Mouse (Mus musculus): ENCODE measurements around the gene Sox11. TPM values are rescaled to one million over a fixed set of nuclear protein-coding genes. Genes with fewer than 3 reads are reported as not detected.

Sox11 gene
- polyA plus RNA-seq, 1 experiment: 5.4 TPM

DNA sequence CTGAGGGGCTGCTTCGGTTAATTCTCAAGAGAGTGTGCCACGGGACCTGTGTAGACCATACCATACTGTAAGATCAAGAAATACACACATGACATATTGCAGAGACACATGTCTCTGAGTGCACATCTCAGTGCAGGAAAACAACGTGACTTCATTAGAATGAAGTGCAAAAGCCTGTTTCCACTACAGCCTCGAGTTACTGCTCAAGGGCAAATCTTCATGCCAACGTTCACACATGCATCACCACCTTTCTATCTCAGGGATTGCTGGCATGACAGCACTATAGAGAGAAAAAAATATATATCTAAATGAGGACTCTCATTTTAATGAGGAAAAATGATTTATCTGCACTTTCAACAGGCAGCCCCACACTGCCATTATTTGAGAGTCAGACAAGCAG is 14.2 kb upstream of the Sox11 start:
- 83% methylated on average over 5 of the region's 5 CpGs for WGBS
- Histone ChIP-seq H3K4me1 (ENCODE audit: control insufficient read depth, insufficient read depth, low read length) (no peaks in the 10 kb centered on the region), H3K4me3 (replicated peaks; ENCODE audit: extremely low read depth, low read depth, low read length) (no peak overlapping the region)
- no peak for DNase-seq
- TF ChIP-seq CTCF (IDR thresholded peaks at IDR 0.05; ENCODE audit: insufficient read depth, low read length): no peak
- no peak for TF ChIP-seq POLR2A (IDR thresholded peaks at IDR 0.05; ENCODE audit: borderline replicate concordance, extremely low read depth, low read depth, low read length)

DNA sequence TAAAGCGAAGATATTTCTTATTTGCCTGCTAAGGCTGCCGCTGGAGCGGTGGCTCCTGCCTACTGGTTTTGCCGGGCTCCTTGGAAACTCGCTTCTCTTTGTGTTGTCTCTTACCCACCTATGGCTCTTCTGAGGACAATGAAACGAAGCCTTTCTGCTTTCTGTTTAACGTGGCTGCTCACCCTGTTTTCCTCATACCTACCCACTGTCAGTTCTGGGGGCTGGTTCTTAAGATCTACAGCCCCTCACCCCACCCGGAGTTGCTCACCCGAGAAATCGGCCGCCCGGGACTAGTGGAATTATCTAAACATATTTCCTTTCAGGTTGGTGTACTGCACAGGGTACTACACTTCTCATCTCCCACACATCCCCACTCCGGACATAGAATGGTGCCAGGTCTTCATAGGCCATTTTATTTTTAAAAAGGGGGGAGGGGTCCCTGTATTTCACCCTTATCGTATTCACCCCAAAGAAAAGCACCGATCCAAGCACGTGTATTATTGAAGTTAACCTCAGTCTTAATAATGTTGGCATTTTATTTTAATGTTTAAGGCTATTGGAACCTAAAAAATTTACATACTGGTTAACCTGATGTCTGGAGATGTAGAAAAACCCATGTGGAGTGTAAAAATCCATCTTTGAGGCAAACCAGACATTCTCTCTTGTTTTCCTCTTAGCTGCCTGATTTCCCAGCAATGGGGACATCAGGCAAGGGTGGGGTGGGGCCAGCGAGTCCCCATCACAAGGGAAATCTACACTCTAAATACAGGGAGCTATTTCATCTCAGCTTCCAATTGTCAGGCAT is 1.4 kb upstream of the Sox11 start:
- H3K4me1 ChIP-seq (ENCODE audit: control insufficient read depth, insufficient read depth, low read length): peaks cover 3% of the 10 kb centered on the region
- 30% methylated on average over 17 of the region's 17 CpGs for WGBS
- H3K4me3 ChIP-seq (replicated peaks; ENCODE audit: extremely low read depth, low read depth, low read length): no peak overlapping the region
- no peak for DNase-seq
- no peak for TF ChIP-seq CTCF (IDR thresholded peaks at IDR 0.05; ENCODE audit: insufficient read depth, low read length)
- TF ChIP-seq POLR2A (IDR thresholded peaks at IDR 0.05; ENCODE audit: borderline replicate concordance, extremely low read depth, low read depth, low read length): no peak

DNA sequence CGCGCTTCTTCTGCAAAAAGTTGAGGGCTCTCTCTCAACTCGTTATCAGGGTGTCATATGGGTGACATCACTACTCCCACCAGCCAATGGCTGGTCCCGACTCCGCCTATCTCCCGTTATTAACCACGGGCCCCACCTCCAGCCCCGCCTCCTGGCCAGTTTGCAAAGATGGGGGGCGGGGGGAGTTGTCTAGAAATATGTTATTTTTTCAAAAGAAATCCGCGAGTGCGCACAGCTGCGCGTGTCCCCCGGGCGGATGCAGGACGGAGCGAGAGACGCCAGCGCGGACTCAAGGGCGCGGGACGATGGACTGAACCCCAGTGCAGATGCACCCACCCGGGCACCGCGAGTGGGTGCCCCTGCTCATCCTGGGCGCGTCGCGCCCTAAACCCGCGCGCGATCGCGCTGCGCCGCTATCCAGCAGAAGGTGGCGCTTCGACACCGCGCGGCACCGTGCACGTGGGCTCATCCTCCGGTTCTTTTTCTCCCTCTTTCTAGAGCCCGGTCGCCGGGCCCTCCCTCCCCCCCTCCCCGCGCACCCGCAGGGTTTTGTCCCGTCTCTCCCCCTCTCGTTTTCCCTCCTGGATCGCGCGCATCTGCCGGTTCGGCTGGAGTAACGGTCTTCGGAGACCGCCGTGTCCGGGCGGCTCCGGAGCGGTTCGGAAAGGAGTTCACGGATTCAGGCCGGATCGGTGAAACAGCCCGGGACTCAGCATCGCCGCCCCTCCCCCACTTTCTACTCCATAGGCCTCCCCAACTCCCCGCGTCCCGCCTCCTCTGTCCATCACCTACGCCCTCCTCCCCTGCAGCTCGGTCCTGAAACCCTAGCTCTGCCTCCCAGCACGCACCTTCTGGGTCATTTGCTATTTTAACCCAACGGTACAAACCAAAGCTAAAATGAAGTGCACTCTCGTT is 574 bp upstream of the Sox11 start:
- under 1% methylated on average over 83 of the region's 83 CpGs for WGBS
- DNase-seq: peak; percentile 57
- peaks cover 3% of the 10 kb centered on the region for H3K4me1 ChIP-seq (ENCODE audit: control insufficient read depth, insufficient read depth, low read length)
- peak overlapping the region; percentile 89 for H3K4me3 ChIP-seq (replicated peaks; ENCODE audit: extremely low read depth, low read depth, low read length)
- TF ChIP-seq POLR2A (IDR thresholded peaks at IDR 0.05; ENCODE audit: borderline replicate concordance, extremely low read depth, low read depth, low read length) (peak; percentile 69; the same call in 1 of the 2 replicates), CTCF (IDR thresholded peaks at IDR 0.05; ENCODE audit: insufficient read depth, low read length) (peak; percentile 36)

DNA sequence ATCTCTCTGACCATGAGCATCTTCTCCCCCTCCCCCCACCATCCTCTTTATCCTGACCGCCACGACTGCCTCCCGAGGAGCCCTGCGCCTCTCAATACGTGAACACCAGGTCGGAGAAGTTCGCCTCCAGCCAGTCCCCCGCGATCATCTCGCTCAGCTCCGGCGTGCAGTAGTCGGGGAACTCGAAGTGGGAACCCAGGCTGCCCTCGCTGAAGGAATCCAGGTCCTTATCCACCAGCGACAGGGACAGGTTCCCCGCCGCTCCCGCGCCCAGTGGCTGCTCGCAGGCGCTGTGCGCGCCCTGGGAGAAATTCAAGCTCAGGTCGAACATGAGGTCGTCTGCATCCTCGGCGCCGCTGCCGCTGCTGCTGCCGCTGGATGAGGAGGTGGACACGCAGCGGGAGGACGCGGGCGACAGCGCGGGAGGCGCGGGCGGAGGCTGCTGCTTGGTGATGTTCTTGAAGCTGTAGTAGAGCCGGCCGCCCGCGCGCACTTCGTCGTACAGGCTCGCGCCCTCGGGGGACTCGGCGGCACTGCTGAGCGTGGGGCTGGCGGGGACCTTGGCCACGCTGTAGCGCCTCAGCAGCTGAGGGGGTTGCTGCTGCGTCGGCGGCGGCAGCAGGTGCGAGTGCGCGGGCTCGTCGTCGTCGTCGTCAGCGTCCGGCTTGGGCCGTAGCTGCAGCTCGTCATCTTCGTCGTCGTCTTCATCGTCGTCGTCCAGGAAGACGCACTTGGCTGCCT is 1.1 kb downstream of the Sox11 start:
- DNase-seq: peak; percentile 13
- H3K4me3 ChIP-seq (replicated peaks; ENCODE audit: extremely low read depth, low read depth, low read length): peak overlapping the region; percentile 89

DNA sequence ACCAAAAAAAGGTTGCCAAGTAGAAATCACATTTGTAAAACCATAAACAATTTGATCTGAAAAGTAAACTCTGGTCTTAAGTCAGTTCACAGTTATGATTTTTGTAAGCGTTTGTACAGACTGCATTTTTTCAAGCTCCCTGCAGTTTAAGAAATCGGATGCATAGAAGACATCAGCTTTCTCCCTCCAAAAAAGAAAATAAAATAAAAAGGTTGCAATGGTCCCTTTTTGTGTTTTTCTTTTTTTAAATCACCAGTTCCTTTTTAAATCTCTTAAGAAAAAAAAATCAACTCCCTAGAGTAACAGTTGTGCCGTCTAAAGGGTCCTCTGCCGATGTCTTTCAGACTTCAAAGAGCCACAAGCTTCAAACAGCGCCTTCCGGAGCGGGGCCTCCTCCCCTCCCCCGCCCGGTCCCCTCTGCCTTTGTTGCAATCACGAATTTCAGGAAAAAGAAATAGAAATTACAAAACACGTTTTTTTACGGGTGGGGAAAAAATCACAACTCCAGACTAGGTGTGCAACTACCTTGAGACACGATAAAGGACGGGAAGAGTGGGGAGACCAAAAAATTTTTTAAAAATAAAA is 1.8 kb downstream of the Sox11 start:
- Histone ChIP-seq H3K4me3 (replicated peaks; ENCODE audit: extremely low read depth, low read depth, low read length) (peak overlapping the region; percentile 51), H3K4me1 (ENCODE audit: control insufficient read depth, insufficient read depth, low read length) (peaks cover 3% of the 10 kb centered on the region; the same call in 1 of the 2 replicates)
- TF ChIP-seq CTCF (IDR thresholded peaks at IDR 0.05; ENCODE audit: insufficient read depth, low read length) (no peak), POLR2A (IDR thresholded peaks at IDR 0.05; ENCODE audit: borderline replicate concordance, extremely low read depth, low read depth, low read length) (no peak)
- WGBS: 6% methylated on average over 14 of the region's 14 CpGs
- DNase-seq: no peak

More for the DNA sequence above, 1.1 kb downstream of the Sox11 start:
- H3K4me1 ChIP-seq (ENCODE audit: control insufficient read depth, insufficient read depth, low read length): peaks cover 3% of the 10 kb centered on the region
- 1% methylated on average over 78 of the region's 80 CpGs for WGBS
- TF ChIP-seq CTCF (IDR thresholded peaks at IDR 0.05; ENCODE audit: insufficient read depth, low read length) (no peak), POLR2A (IDR thresholded peaks at IDR 0.05; ENCODE audit: borderline replicate concordance, extremely low read depth, low read depth, low read length) (no peak)

DNA sequence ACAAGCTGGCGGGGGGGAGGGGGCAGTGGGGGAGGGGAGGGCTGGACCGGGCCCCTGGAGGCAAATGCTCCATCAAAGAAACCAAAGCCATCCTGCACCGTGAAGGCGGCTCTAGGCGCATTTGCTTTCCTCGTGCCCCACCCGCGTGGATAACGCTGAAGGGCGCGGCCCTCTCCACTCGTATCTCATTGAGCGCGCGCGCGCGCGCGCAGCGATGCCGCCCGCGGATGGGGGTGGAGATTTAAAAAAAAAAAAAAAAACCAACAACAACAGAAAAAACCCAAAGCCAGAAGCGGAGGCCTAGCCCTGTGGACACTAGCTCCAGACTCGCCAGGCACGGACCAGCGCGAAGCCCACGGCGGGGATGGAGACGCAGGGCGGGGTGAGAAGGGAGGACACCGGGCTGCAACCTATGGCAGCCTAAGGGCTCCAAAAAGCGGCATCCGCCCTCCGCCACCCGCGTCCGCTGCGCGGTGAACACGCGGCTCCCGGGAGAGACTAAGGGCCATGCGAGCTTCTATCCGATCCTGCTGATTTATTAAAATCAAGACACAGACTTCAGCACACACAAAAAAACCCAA is 3.1 kb downstream of the Sox11 start:
- peak overlapping the region; percentile 95 for H3K4me3 ChIP-seq (replicated peaks; ENCODE audit: extremely low read depth, low read depth, low read length)
- DNase-seq: peak; percentile 17
- peak; percentile 41; the same call in 1 of the 2 replicates for TF ChIP-seq POLR2A (IDR thresholded peaks at IDR 0.05; ENCODE audit: borderline replicate concordance, extremely low read depth, low read depth, low read length)
- TF ChIP-seq CTCF (IDR thresholded peaks at IDR 0.05; ENCODE audit: insufficient read depth, low read length): no peak

DNA sequence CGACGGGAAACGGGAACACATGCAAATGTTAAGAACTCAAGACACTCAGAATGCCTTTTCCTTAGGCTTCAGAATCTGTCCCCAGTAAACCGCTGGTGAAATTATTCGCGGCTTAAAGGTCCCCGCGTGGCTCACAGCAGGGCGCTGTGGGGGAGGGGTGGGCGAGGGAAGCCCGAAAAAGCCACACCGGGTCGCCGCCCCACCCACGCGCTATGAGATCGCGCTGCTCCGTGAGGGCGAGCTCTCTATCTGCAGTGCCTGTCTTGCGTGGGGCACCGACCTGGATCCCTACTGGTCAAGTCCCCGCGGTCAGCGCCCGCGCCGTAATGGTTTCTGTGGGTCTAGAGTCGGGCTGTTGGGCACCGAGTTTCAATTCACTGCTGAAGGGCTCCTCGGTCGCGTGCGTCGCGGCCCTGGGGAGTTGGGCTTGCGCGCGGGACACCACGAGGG is 3.6 kb downstream of the Sox11 start:
- H3K4me3 ChIP-seq (replicated peaks; ENCODE audit: extremely low read depth, low read depth, low read length): peak overlapping the region; percentile 95
- under 1% methylated on average over 37 of the region's 40 CpGs for WGBS
- H3K4me1 ChIP-seq (ENCODE audit: control insufficient read depth, insufficient read depth, low read length): peaks cover 3% of the 10 kb centered on the region; the same call in 1 of the 2 replicates
- TF ChIP-seq CTCF (IDR thresholded peaks at IDR 0.05; ENCODE audit: insufficient read depth, low read length): no peak
- TF ChIP-seq POLR2A (IDR thresholded peaks at IDR 0.05; ENCODE audit: borderline replicate concordance, extremely low read depth, low read depth, low read length): no peak
- no peak for DNase-seq

More for the DNA sequence above, 3.1 kb downstream of the Sox11 start:
- WGBS: 1% methylated on average over 47 of the region's 47 CpGs
- peaks cover 3% of the 10 kb centered on the region; the same call in 1 of the 2 replicates for H3K4me1 ChIP-seq (ENCODE audit: control insufficient read depth, insufficient read depth, low read length)

DNA sequence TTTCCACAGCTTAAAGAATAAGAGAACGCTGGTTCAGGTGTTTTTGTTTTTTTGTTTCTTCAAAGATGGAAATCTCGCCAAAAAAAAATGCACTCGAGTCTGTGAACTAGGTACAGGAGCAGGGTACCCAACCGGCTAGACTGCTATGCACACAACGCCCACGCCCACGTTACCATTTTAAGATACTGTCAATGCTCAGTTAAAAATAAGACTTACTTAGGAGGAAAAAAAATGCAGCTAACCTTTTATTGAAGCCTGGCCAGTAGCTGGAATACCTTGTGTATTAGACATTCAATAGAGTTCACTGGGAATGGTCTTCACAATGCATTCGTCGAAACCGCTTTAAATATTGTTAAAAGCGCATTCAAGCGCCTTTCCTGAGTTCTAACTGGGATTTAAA is 4.3 kb downstream of the Sox11 start:
- TF ChIP-seq CTCF (IDR thresholded peaks at IDR 0.05; ENCODE audit: insufficient read depth, low read length) (no peak), POLR2A (IDR thresholded peaks at IDR 0.05; ENCODE audit: borderline replicate concordance, extremely low read depth, low read depth, low read length) (no peak)
- 26% methylated on average over 12 of the region's 12 CpGs for WGBS
- no peak overlapping the region for H3K4me3 ChIP-seq (replicated peaks; ENCODE audit: extremely low read depth, low read depth, low read length)
- DNase-seq: no peak
- peaks cover 3% of the 10 kb centered on the region; the same call in 1 of the 2 replicates for H3K4me1 ChIP-seq (ENCODE audit: control insufficient read depth, insufficient read depth, low read length)

All from lung, adult 2 months (tissue).